Mouse (Mus musculus) liver, adult 2 months (tissue): Measurements from ENCODE around the gene Dst.

Source experiments
- CTCF ChIP-seq: fragments of 200-500 bp; IDR thresholded peaks from 2 replicates; pipeline ENCODE4 v1.5.1; 2011; ENCODE audit warnings: low read depth, low read length, control low read depth
- POLR2A ChIP-seq: fragments of 200-500 bp; IDR thresholded peaks from 2 replicates; pipeline ENCODE4 v1.6.1; 2011; ENCODE audit warnings: low read length, control low read depth; ENCODE audit not compliant: insufficient read depth; ENCODE audit errors: extremely low read depth

GRCm38 (mm10) chr1:34043327-34043726, 135.3 kb downstream of the Dst start:
- TF ChIP-seq CTCF (no peak), POLR2A (no peak)
